Comparison of ENCODE assay signal across 25 mouse cellular contexts in the genomic region with DNA sequence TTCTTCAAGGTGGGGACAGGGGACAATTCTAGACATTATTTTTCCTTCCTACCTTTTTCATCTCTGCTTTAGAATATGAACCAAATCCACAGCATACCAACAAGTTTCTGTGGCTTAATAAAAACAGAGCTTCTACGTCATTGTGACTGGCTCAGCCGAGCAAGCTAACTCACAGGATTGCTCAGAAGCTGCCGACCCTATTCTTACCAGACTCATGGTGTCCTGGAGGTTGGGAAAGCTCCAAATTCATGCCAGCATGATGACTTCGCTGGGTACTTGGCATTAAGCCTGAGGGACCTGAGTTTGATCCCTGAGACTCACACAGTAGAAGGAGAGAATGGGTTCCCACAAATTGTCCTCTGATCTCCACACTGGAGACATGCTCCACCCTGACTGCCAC.
DNase-seq lines count a peak whose midpoint lies in the region; ATAC-seq and TF ChIP-seq lines count a peak whose summit lies in the region.
"Had no signal": no experiment of that assay in that cellular context is flagged by ENCODE, and none has a peak within 500 bp of the region (broad histone marks: within the 10 kb centered on the region; RNA-seq: fewer than 3 reads in every experiment).

No protein-coding gene starts in this region.

- peak; percentile 27 for DNase-seq in adrenal gland, adult 2 months
- no peak for DNase-seq in adrenal gland, postnatal 14 days
- no peak for DNase-seq in hindbrain, embryonic 10.5 days (ENCODE audit: low spot score)
- no peak for DNase-seq in right cerebral cortex, postnatal 25 days
- no peak for DNase-seq in stomach, postnatal 0 days (ENCODE audit: low spot score)
- DNase-seq: adrenal gland, postnatal 25 days; cerebellum, adult 2 months; embryo, embryonic 11 days; gastrocnemius, postnatal 10 days; kidney, postnatal 25 days; layer of hippocampus, postnatal 36 days had no signal

- no peak for TF ChIP-seq CTCF in C2C12 (IDR thresholded peaks at IDR 0.05; ENCODE audit: control insufficient read depth, insufficient read depth, insufficient read length)
- TF ChIP-seq CTCF in embryonic fibroblast, embryonic 13.5 days (IDR thresholded peaks at IDR 0.05; ENCODE audit: borderline replicate concordance, insufficient read depth, low read length) = no peak
- no peak for TF ChIP-seq CTCF in stomach, postnatal 0 days (IDR thresholded peaks at IDR 0.05; ENCODE audit: low read depth)

- no peak for TF ChIP-seq EP300 in stomach, postnatal 0 days (optimal IDR thresholded peaks at IDR 0.05)

- H3ac ChIP-seq in C2C12 (ENCODE audit: control insufficient read depth, insufficient read length, low read depth) = no peak overlapping the region

- H3K9me3 ChIP-seq in hindbrain, embryonic 13.5 days = no peaks in the 10 kb centered on the region
- no peaks in the 10 kb centered on the region for H3K9me3 ChIP-seq in hindbrain, embryonic 10.5 days
- no peaks in the 10 kb centered on the region for H3K9me3 ChIP-seq in stomach, postnatal 0 days (ENCODE audit: control insufficient read depth, low read length)
- H3K9me3 ChIP-seq: embryonic facial prominence, embryonic 12.5 days; heart, embryonic 10.5 days; heart, embryonic 15.5 days; hindbrain, embryonic 12.5 days; kidney, embryonic 15.5 days; limb, embryonic 12.5 days; lung, embryonic 15.5 days; neural tube, embryonic 12.5 days had no signal

- no peaks in the 10 kb centered on the region for H3K79me2 ChIP-seq in C2C12 (ENCODE audit: control insufficient read depth, insufficient read depth)

- ATAC-seq in hindbrain, embryonic 13.5 days (ENCODE audit: low FRiP score) = peak; percentile 27; the same call in 1 of the 2 replicates
- no peak for ATAC-seq in stomach, postnatal 0 days (ENCODE audit: low FRiP score, low TSS enrichment)
- ATAC-seq: CD4-positive, CD25-positive, alpha-beta regulatory T cell, adult 4 months; intestine, postnatal 0 days had no signal

- H3K4me2 ChIP-seq in hindbrain, embryonic 13.5 days = no peak overlapping the region
- H3K4me2 ChIP-seq in stomach, postnatal 0 days (replicated peaks; ENCODE audit: low read depth) = no peak overlapping the region
- H3K4me2 ChIP-seq: embryonic facial prominence, embryonic 12.5 days; heart, embryonic 15.5 days; hindbrain, embryonic 12.5 days; kidney, embryonic 15.5 days; limb, embryonic 12.5 days; lung, embryonic 15.5 days; midbrain, embryonic 11.5 days; neural tube, embryonic 12.5 days had no signal

- H3K4me1 ChIP-seq in hindbrain, embryonic 13.5 days (replicated peaks) = peaks cover 8% of the 10 kb centered on the region
- peaks cover 11% of the 10 kb centered on the region for H3K4me1 ChIP-seq in hindbrain, embryonic 10.5 days (replicated peaks)
- H3K4me1 ChIP-seq in embryonic fibroblast, embryonic 13.5 days (ENCODE audit: control insufficient read depth, insufficient read depth, low read length) = peaks cover 2% of the 10 kb centered on the region
- no peaks in the 10 kb centered on the region for H3K4me1 ChIP-seq in stomach, postnatal 0 days (replicated peaks; ENCODE audit: control insufficient read depth, insufficient read depth)
- H3K4me1 ChIP-seq: embryonic facial prominence, embryonic 12.5 days; limb, embryonic 12.5 days had no signal

- H3K36me3 ChIP-seq in hindbrain, embryonic 13.5 days = no peaks in the 10 kb centered on the region
- no peaks in the 10 kb centered on the region for H3K36me3 ChIP-seq in hindbrain, embryonic 10.5 days
- H3K36me3 ChIP-seq in C2C12 (ENCODE audit: control insufficient read depth, insufficient read depth) = no peaks in the 10 kb centered on the region
- H3K36me3 ChIP-seq in stomach, postnatal 0 days (ENCODE audit: control insufficient read depth, insufficient read depth, low read length) = no peaks in the 10 kb centered on the region
- H3K36me3 ChIP-seq: embryonic facial prominence, embryonic 12.5 days; heart, embryonic 10.5 days; heart, embryonic 15.5 days; hindbrain, embryonic 12.5 days; kidney, embryonic 15.5 days; limb, embryonic 12.5 days; lung, embryonic 15.5 days; neural tube, embryonic 12.5 days had no signal

- H3K4me3 ChIP-seq in hindbrain, embryonic 13.5 days = no peak overlapping the region
- H3K4me3 ChIP-seq in hindbrain, embryonic 10.5 days = no peak overlapping the region
- H3K4me3 ChIP-seq in C2C12 (ENCODE audit: insufficient read depth, poor library complexity, severe bottlenecking) = no peak overlapping the region
- H3K4me3 ChIP-seq in embryonic fibroblast, embryonic 13.5 days (ENCODE audit: insufficient read depth, low read length) = no peak overlapping the region
- no peak overlapping the region for H3K4me3 ChIP-seq in stomach, postnatal 0 days (ENCODE audit: low read depth, low read length)
- H3K4me3 ChIP-seq: embryonic facial prominence, embryonic 12.5 days; heart, embryonic 10.5 days; heart, embryonic 15.5 days; hindbrain, embryonic 12.5 days; kidney, embryonic 15.5 days; limb, embryonic 12.5 days; lung, embryonic 15.5 days; neural tube, embryonic 12.5 days had no signal

- H3K79me3 ChIP-seq in C2C12 (ENCODE audit: low read depth) = no peaks in the 10 kb centered on the region

- H3K27me3 ChIP-seq in hindbrain, embryonic 13.5 days = no peaks in the 10 kb centered on the region
- H3K27me3 ChIP-seq in hindbrain, embryonic 10.5 days (ENCODE audit: insufficient read depth, poor library complexity, severe bottlenecking) = no peaks in the 10 kb centered on the region
- H3K27me3 ChIP-seq in C2C12 (ENCODE audit: control insufficient read depth, insufficient read depth, insufficient read length) = no peaks in the 10 kb centered on the region
- H3K27me3 ChIP-seq in stomach, postnatal 0 days (ENCODE audit: control insufficient read depth, insufficient read depth, low read length) = no peaks in the 10 kb centered on the region
- H3K27me3 ChIP-seq: embryonic facial prominence, embryonic 12.5 days; heart, embryonic 15.5 days; hindbrain, embryonic 12.5 days; kidney, embryonic 15.5 days; limb, embryonic 12.5 days; lung, embryonic 15.5 days; neural tube, embryonic 12.5 days had no signal

- TF ChIP-seq POLR2A in embryonic fibroblast, embryonic 13.5 days (IDR thresholded peaks at IDR 0.05; ENCODE audit: low read depth, low read length) = no peak

- H3K27ac ChIP-seq in hindbrain, embryonic 13.5 days = no peak overlapping the region
- no peak overlapping the region for H3K27ac ChIP-seq in hindbrain, embryonic 10.5 days
- peak overlapping the region; percentile 49 for H3K27ac ChIP-seq in embryonic fibroblast, embryonic 13.5 days (ENCODE audit: insufficient read depth, low read length)
- no peak overlapping the region for H3K27ac ChIP-seq in stomach, postnatal 0 days (replicated peaks)
- H3K27ac ChIP-seq: embryonic facial prominence, embryonic 12.5 days; heart, embryonic 15.5 days; hindbrain, embryonic 12.5 days; kidney, embryonic 15.5 days; limb, embryonic 12.5 days; lung, embryonic 15.5 days; neural tube, embryonic 12.5 days had no signal

- WGBS in hindbrain, embryonic 13.5 days = 74% methylated on average over 4 of the region's 4 CpGs
- WGBS in hindbrain, embryonic 10.5 days = 85% methylated on average over 4 of the region's 4 CpGs
- WGBS in stomach, postnatal 0 days = 66% methylated on average over 4 of the region's 4 CpGs

- no peak overlapping the region for H3K9ac ChIP-seq in hindbrain, embryonic 13.5 days
- H3K9ac ChIP-seq in stomach, postnatal 0 days (ENCODE audit: low read length) = no peak overlapping the region
- H3K9ac ChIP-seq: embryonic facial prominence, embryonic 12.5 days; heart, embryonic 15.5 days; hindbrain, embryonic 12.5 days; kidney, embryonic 15.5 days; limb, embryonic 12.5 days; lung, embryonic 15.5 days; neural tube, embryonic 12.5 days had no signal

TF ChIP-seq in C2C12, 6 proteins besides CTCF, POLR2A, EP300 and RAD21:
- no peak for TF ChIP-seq MAX (IDR thresholded peaks at IDR 0.05)
- peak; percentile 39 for TF ChIP-seq CEBPB (IDR thresholded peaks at IDR 0.05; ENCODE audit: low read depth)
- no peak for TF ChIP-seq MYOG (IDR thresholded peaks at IDR 0.05; ENCODE audit: control insufficient read depth, extremely low read depth, insufficient read length)
- TF ChIP-seq USF1 (IDR thresholded peaks at IDR 0.05; ENCODE audit: low read depth) = no peak
- TF ChIP-seq MYOD1 (IDR thresholded peaks at IDR 0.05; ENCODE audit: control insufficient read depth, insufficient read length, low read depth) = no peak
